Mouse (Mus musculus) neural tube, embryonic 13.5 days (tissue): ENCODE results near the gene Man2b1. TPM values are rescaled to one million over a fixed set of nuclear protein-coding genes. Genes with fewer than 3 reads are reported as not detected.
"Not testable (repeated sequence)": the region's sequence is repeated elsewhere in the genome, so short reads cannot be mapped to it uniquely, and the experiment has no call there.

ENCODE experiments used
- ATAC-seq: fragments of 200-750 bp; cut with Nextera tagmentation; 2 replicates; pipeline ENCODE4 v1.8.0; 2017; ENCODE audit warnings: low read depth, mild to moderate bottlenecking, moderate TSS enrichment, moderate library complexity
- H3K27ac ChIP-seq: fragments of 300-500 bp; sonication (generic); replicated peaks from 2 replicates; pipeline ENCODE4 v1.5.1; 2015; ENCODE audit warnings: moderate library complexity, mild to moderate bottlenecking, inconsistent platforms
- H3K27me3 ChIP-seq: fragments of 300-500 bp; sonication (generic); 2 replicates; pipeline ENCODE4 v1.6.1; 2015; ENCODE audit warnings: mild to moderate bottlenecking, inconsistent platforms
- H3K36me3 ChIP-seq: fragments of 300-500 bp; sonication (generic); 2 replicates; pipeline ENCODE4 v1.6.1; 2015; ENCODE audit warnings: mild to moderate bottlenecking, inconsistent platforms
- H3K4me1 ChIP-seq: fragments of 300-500 bp; sonication (generic); replicated peaks from 2 replicates; pipeline ENCODE4 v1.6.1; 2015; ENCODE audit warnings: inconsistent platforms
- H3K4me2 ChIP-seq: fragments of 300-500 bp; sonication (generic); 2 replicates; pipeline ENCODE4 v1.6.1; 2015; ENCODE audit warnings: inconsistent platforms, mild to moderate bottlenecking, moderate library complexity
- H3K4me3 ChIP-seq: fragments of 300-500 bp; sonication (generic); 2 replicates; pipeline ENCODE4 v1.5.1; 2015; ENCODE audit warnings: mild to moderate bottlenecking, inconsistent platforms
- H3K9ac ChIP-seq: fragments of 300-500 bp; sonication (generic); 2 replicates; pipeline ENCODE4 v1.6.1; 2015; ENCODE audit warnings: moderate library complexity, mild to moderate bottlenecking, inconsistent platforms
- H3K9me3 ChIP-seq: fragments of 300-500 bp; sonication (generic); 2 replicates; pipeline ENCODE4 v1.6.1; 2016; ENCODE audit warnings: inconsistent platforms
- WGBS: fragments of 180-500 bp; shearing (Covaris S2); methylation state at CpG from one replicate; pipeline ENCODE4 v1.1.7; 2015; 5-methylcytosine and 5-hydroxymethylcytosine counted together
- microRNA-seq: library from miRNA; unstranded; fragments of <30 nt; microRNA quantifications from one replicate; pipeline ENCODE4, GENCODE M21; 2016
- polyA plus RNA-seq: library from polyadenylated mRNA; unstranded; fragments of >200 nt; fragmentation: Nextera tagmentation; extraction: Ambion mirVana; gene quantifications from 2 replicates; pipeline ENCODE4 v1.2.1, GENCODE M21; 2015

Man2b1 gene
- polyA plus RNA-seq, 1 experiment from 2014 or later, result 18.7 TPM

- not testable (repeated sequence) for H3K9ac ChIP-seq, H3K4me2 ChIP-seq, H3K27ac ChIP-seq, ATAC-seq, H3K36me3 ChIP-seq, H3K4me3 ChIP-seq, H3K9me3 ChIP-seq, H3K4me1 ChIP-seq
- 91% methylated on average over 2 of the region's 2 CpGs for WGBS
- peaks cover 15% of the 10 kb centered on the region; the same call in 1 of the 2 replicates for H3K27me3 ChIP-seq
Observed at GRCm38 (mm10) chr8:85135690-85136089, 52.6 kb downstream of the Man2b1 start.

- Histone ChIP-seq H3K9ac (no peak overlapping the region), H3K27me3 (no peaks in the 10 kb centered on the region), H3K4me1 (no peaks in the 10 kb centered on the region), H3K4me2 (no peak overlapping the region), H3K4me3 (no peak overlapping the region), H3K36me3 (no peaks in the 10 kb centered on the region), H3K27ac (no peak overlapping the region), H3K9me3 (peaks cover 18% of the 10 kb centered on the region)
- 98% methylated on average over 4 of the region's 4 CpGs for WGBS
- no peak for ATAC-seq
Observed at GRCm38 (mm10) chr8:85142516-85142915, 59.4 kb downstream of the Man2b1 start.

Small RNA genes lying within 50 kb of the gene (microRNA-seq; reads per million reads assigned to microRNA genes)
- 3.1 reads per million, percentile 14 among the genes with 10 or more reads in this experiment for gene Gm23388
- gene Mir7070, result 0.74 reads per million

Other genes starting within 250 kb of the Man2b1 start
- gene Rad23a, start 242.6 kb upstream of the Man2b1 start, polyA plus RNA-seq, result 69.9 and 74.2 TPM in 2 replicates
- 766 and 971 TPM in 2 replicates for gene Calr, start 236.3 kb upstream of the Man2b1 start, polyA plus RNA-seq
- gene Farsa, start 226.3 kb upstream of the Man2b1 start, polyA plus RNA-seq, result 102 and 104 TPM in 2 replicates
- gene Syce2, start 211.2 kb upstream of the Man2b1 start, polyA plus RNA-seq, result 16.4 and 16.6 TPM in 2 replicates
- 37.2 and 37.3 TPM in 2 replicates for gene Gcdh, start 189.3 kb upstream of the Man2b1 start, polyA plus RNA-seq
- 0.90 and 0.91 TPM in 2 replicates for gene Klf1, start 181.3 kb upstream of the Man2b1 start, polyA plus RNA-seq
- 4.5 and 8.8 TPM in 2 replicates for gene Dnase2a, start 174.7 kb upstream of the Man2b1 start, polyA plus RNA-seq
- gene Mast1, start 145.9 kb upstream of the Man2b1 start, polyA plus RNA-seq, result 62.7 and 70.3 TPM in 2 replicates
- 1.4 and 1.6 TPM in 2 replicates for gene Rtbdn, start 136.3 kb upstream of the Man2b1 start, polyA plus RNA-seq
- gene Gm49661, start 113.8 kb upstream of the Man2b1 start, polyA plus RNA-seq, result not detected in 2 replicates
- 1,236 and 1,369 TPM in 2 replicates for gene Prdx2, start 113.7 kb upstream of the Man2b1 start, polyA plus RNA-seq
- 55.0 and 55.6 TPM in 2 replicates for gene Rnaseh2a, start 113.5 kb upstream of the Man2b1 start, polyA plus RNA-seq
- 7.5 and 8.4 TPM in 2 replicates for gene Junb, start 104.6 kb upstream of the Man2b1 start, polyA plus RNA-seq
- gene Hook2, start 92.7 kb upstream of the Man2b1 start, polyA plus RNA-seq, result 22.8 and 25.0 TPM in 2 replicates
- not detected in 2 replicates for gene Best2, start 68.7 kb upstream of the Man2b1 start, polyA plus RNA-seq
- gene Asna1, start 58.0 kb upstream of the Man2b1 start, polyA plus RNA-seq, result 148 and 151 TPM in 2 replicates
- 147 and 170 TPM in 2 replicates for gene Trir, start 56.4 kb upstream of the Man2b1 start, polyA plus RNA-seq
- 49.0 and 52.7 TPM in 2 replicates for gene Tnpo2, start 46.4 kb upstream of the Man2b1 start, polyA plus RNA-seq
- gene Fbxw9, start 23.2 kb upstream of the Man2b1 start, polyA plus RNA-seq, result 48.6 and 50.8 TPM in 2 replicates
- gene Gm5741, start 15.3 kb upstream of the Man2b1 start, polyA plus RNA-seq, result 1.5 TPM in 1 of 2 replicates, not detected in the other
- gene Dhps, start 11.5 kb upstream of the Man2b1 start, polyA plus RNA-seq, result 86.9 and 109 TPM in 2 replicates
- gene Wdr83os, start 2.5 kb upstream of the Man2b1 start, polyA plus RNA-seq, result 117 and 118 TPM in 2 replicates
- 56.5 and 58.6 TPM in 2 replicates for gene Wdr83, start 2.0 kb upstream of the Man2b1 start, polyA plus RNA-seq
- 2.3 and 2.9 TPM in 2 replicates for gene Zfp791, start 39.8 kb downstream of the Man2b1 start, polyA plus RNA-seq
- not detected in 2 replicates for gene Cks1brt, start 68.7 kb downstream of the Man2b1 start, polyA plus RNA-seq
- not detected in 2 replicates for gene Olfr371, start 142.7 kb downstream of the Man2b1 start, polyA plus RNA-seq
- gene Orc6, start 216.4 kb downstream of the Man2b1 start, polyA plus RNA-seq, result 73.5 and 78.3 TPM in 2 replicates
- gene Vps35, start 216.5 kb downstream of the Man2b1 start, polyA plus RNA-seq, result 178 and 183 TPM in 2 replicates